Mouse (Mus musculus): ENCODE results near the gene Lin7a. TPM values are rescaled to one million over a fixed set of nuclear protein-coding genes. Genes with fewer than 3 reads are reported as not detected.

Gene Lin7a
- polyA plus RNA-seq, 1 experiment from 2014 or later, result 26.1 TPM

DNA sequence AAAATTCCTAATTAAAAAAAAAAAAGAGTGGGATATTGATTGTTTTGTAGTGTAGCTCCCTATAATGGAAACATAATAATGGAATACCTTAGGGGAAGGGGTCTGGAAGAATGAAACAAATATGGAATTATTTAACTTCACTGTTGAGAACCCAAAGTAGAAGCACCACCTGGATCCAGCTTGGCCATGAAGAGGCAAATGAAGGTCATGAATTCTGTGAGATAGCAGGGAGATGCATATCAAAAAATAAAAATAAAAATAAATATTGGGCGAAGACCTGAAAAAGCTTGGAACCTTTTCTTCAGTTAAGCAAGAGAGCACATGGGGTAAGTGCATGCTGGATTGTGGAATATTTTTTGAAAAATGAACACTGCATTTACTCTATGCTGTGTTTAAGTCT, 43.6 kb upstream of the Lin7a start:
- Histone ChIP-seq H3K36me3 (ENCODE audit: control insufficient read depth, insufficient read depth, low read length) (no peaks in the 10 kb centered on the region), H3K4me1 (ENCODE audit: control insufficient read depth, insufficient read depth, low read length) (no peaks in the 10 kb centered on the region), H3K27ac (ENCODE audit: low read depth, low read length) (no peak overlapping the region), H3K9ac (ENCODE audit: low read length) (no peak overlapping the region), H3K4me3 (ENCODE audit: low read depth, low read length) (no peak overlapping the region), H3K4me2 (ENCODE audit: low read depth) (no peak overlapping the region), H3K9me3 (ENCODE audit: control insufficient read depth, low read length) (no peaks in the 10 kb centered on the region), H3K27me3 (ENCODE audit: control insufficient read depth, insufficient read depth, low read length) (no peaks in the 10 kb centered on the region)
- DNase-seq (ENCODE audit: low spot score), result no peak
- 94% methylated on average over 1 of the region's 1 CpGs for WGBS
- no peak for ATAC-seq (ENCODE audit: insufficient read depth, low FRiP score, low TSS enrichment)

DNA sequence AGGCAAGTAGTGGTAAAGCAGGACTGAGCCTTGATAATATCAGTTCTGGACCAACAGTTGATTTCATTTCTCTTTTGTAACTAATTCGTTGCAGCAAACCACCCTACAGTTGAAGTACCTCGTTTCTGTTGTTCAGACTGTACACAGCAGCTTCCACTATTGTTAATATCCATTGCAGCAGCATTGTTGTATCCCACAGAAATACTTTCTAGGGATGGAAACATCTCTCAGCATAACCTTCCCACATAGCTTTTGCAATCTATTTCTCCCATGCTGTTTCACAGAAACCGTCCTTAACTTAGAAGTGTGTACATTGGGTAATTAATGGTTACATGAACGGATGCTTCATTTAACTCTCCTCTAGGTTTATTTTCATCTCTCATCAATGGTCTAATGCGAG, 42.7 kb upstream of the Lin7a start:
- Histone ChIP-seq H3K27ac (ENCODE audit: low read depth, low read length) (no peak overlapping the region), H3K36me3 (ENCODE audit: control insufficient read depth, insufficient read depth, low read length) (no peaks in the 10 kb centered on the region), H3K9me3 (ENCODE audit: control insufficient read depth, low read length) (no peaks in the 10 kb centered on the region), H3K4me3 (ENCODE audit: low read depth, low read length) (no peak overlapping the region), H3K4me2 (ENCODE audit: low read depth) (no peak overlapping the region), H3K27me3 (ENCODE audit: control insufficient read depth, insufficient read depth, low read length) (no peaks in the 10 kb centered on the region), H3K4me1 (ENCODE audit: control insufficient read depth, insufficient read depth, low read length) (no peaks in the 10 kb centered on the region), H3K9ac (ENCODE audit: low read length) (no peak overlapping the region)
- no peak for ATAC-seq (ENCODE audit: insufficient read depth, low FRiP score, low TSS enrichment)
- WGBS, result 85% methylated on average over 5 of the region's 5 CpGs
- no peak for DNase-seq (ENCODE audit: low spot score)

DNA sequence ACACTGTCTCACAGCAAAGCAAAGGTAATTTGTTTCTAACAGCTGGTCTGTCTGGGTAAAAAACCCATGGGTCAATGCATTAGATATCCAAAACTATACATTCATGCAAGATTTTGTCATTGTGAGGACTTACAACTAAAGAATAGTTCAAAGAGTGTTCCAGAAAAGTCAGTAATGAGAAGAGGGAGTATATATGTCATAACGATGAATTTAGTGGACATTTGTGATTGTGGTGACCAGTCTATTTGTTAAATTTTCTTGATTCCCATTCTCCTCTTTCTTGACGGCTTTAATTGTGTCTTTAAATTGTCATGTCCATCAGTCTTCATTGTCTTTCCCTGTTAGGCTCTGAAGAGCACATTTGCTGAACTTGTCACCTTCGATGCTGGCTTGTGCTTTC, 42.1 kb upstream of the Lin7a start:
- H3K4me3 ChIP-seq (ENCODE audit: low read depth, low read length), result no peak overlapping the region
- no peak overlapping the region for H3K27ac ChIP-seq (ENCODE audit: low read depth, low read length)
- H3K9me3 ChIP-seq (ENCODE audit: control insufficient read depth, low read length), result no peaks in the 10 kb centered on the region
- H3K4me1 ChIP-seq (ENCODE audit: control insufficient read depth, insufficient read depth, low read length), result no peaks in the 10 kb centered on the region
- 68% methylated on average over 3 of the region's 3 CpGs for WGBS
- no peak for DNase-seq (ENCODE audit: low spot score)
- no peak overlapping the region for H3K9ac ChIP-seq (ENCODE audit: low read length)
- no peaks in the 10 kb centered on the region for H3K27me3 ChIP-seq (ENCODE audit: control insufficient read depth, insufficient read depth, low read length)
- H3K4me2 ChIP-seq (ENCODE audit: low read depth), result no peak overlapping the region
- ATAC-seq (ENCODE audit: insufficient read depth, low FRiP score, low TSS enrichment), result no peak
- no peaks in the 10 kb centered on the region for H3K36me3 ChIP-seq (ENCODE audit: control insufficient read depth, insufficient read depth, low read length)

DNA sequence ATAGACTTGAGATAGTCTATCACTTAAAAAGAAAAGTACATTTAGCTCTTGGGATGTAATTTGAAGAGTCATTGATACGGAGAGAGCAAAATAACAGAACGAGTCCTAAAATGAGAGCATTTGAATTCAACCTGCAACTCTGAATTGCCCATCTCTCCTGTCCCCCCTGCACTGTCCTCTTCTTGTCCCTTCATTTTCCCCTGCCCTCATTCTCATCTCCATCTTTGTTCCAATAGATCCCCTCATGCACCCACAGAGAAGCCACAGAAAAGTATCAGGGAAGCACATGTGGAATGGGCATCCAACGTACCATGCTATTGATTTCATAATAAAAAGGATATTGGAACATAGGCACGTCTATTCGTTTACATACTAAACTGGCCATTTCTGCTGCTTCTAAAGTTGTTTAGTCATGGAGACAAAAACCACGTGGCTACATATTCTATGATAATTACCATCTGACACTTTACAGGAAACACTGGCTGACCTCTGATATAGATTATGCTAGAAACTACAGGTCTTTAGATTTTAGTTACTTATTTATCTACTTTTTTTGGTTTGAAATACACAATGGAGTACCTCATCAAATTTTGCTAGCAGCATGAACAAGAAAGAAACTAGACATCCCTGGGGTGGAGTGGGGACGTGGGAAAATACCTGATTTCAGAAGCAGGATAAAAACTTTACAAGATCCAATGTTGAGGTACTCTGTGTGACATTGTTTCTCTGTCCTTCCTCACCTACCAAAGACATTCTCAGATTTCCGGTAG, 41.2 kb upstream of the Lin7a start:
- Histone ChIP-seq H3K4me3 (ENCODE audit: low read depth, low read length) (no peak overlapping the region), H3K36me3 (ENCODE audit: control insufficient read depth, insufficient read depth, low read length) (no peaks in the 10 kb centered on the region), H3K9ac (ENCODE audit: low read length) (no peak overlapping the region), H3K27ac (ENCODE audit: low read depth, low read length) (no peak overlapping the region), H3K9me3 (ENCODE audit: control insufficient read depth, low read length) (no peaks in the 10 kb centered on the region), H3K4me1 (ENCODE audit: control insufficient read depth, insufficient read depth, low read length) (no peaks in the 10 kb centered on the region), H3K27me3 (ENCODE audit: control insufficient read depth, insufficient read depth, low read length) (no peaks in the 10 kb centered on the region), H3K4me2 (ENCODE audit: low read depth) (no peak overlapping the region)
- DNase-seq (ENCODE audit: low spot score) (no peak), ATAC-seq (ENCODE audit: insufficient read depth, low FRiP score, low TSS enrichment) (no peak)
- 86% methylated on average over 8 of the region's 8 CpGs for WGBS

DNA sequence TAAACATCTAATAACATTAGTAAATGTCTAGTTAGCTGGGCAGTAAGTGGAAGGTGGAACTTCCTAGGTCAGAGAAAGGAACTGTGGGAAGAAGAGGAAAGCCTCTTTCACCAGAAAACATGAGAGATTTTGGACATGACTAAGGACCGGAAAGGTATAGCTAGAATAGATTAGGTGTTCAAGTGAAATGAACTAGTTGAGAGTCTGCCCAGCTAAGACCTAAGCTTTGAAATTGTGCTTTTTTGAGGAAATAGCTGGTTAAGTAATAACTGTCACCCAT, 40.7 kb upstream of the Lin7a start:
- no peak for ATAC-seq (ENCODE audit: insufficient read depth, low FRiP score, low TSS enrichment)
- H3K9ac ChIP-seq (ENCODE audit: low read length), result no peak overlapping the region
- no peak for DNase-seq (ENCODE audit: low spot score)
- no peaks in the 10 kb centered on the region for H3K27me3 ChIP-seq (ENCODE audit: control insufficient read depth, insufficient read depth, low read length)
- no peak overlapping the region for H3K4me2 ChIP-seq (ENCODE audit: low read depth)
- H3K4me3 ChIP-seq (ENCODE audit: low read depth, low read length), result no peak overlapping the region
- H3K36me3 ChIP-seq (ENCODE audit: control insufficient read depth, insufficient read depth, low read length), result no peaks in the 10 kb centered on the region
- H3K27ac ChIP-seq (ENCODE audit: low read depth, low read length), result no peak overlapping the region
- 97% methylated on average over 1 of the region's 1 CpGs for WGBS
- H3K9me3 ChIP-seq (ENCODE audit: control insufficient read depth, low read length), result no peaks in the 10 kb centered on the region
- no peaks in the 10 kb centered on the region for H3K4me1 ChIP-seq (ENCODE audit: control insufficient read depth, insufficient read depth, low read length)

DNA sequence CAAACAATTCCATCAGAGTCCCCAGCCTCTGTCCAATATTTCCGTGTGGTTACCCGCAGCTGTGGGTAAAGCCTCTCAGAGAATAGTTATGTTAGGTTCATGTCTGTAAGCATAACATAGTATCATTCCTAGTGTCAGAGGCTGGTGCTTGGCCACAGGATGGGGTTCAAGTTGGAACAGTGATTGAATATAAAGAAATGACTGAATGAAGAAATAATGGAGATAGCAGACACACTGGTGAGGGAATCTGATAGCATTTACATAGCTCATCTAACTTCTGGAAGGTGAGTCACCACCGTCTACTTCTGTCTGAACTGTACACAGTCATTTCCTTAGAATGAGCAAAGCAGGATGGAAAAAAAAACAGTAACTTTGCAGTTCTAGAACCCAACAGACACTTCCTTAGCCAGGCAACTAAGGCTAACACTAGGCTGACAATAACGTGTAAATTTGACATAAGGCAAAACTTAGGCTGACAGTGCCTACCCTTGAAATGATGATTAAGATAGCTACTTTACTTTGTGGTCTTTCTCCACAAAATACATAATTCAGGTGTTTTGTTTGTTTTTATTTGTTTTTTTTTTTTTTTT, 40.0 kb upstream of the Lin7a start:
- ATAC-seq (ENCODE audit: insufficient read depth, low FRiP score, low TSS enrichment) (no peak), DNase-seq (ENCODE audit: low spot score) (no peak)
- Histone ChIP-seq H3K27ac (ENCODE audit: low read depth, low read length) (no peak overlapping the region), H3K4me1 (ENCODE audit: control insufficient read depth, insufficient read depth, low read length) (no peaks in the 10 kb centered on the region), H3K9ac (ENCODE audit: low read length) (no peak overlapping the region), H3K27me3 (ENCODE audit: control insufficient read depth, insufficient read depth, low read length) (no peaks in the 10 kb centered on the region), H3K9me3 (ENCODE audit: control insufficient read depth, low read length) (no peaks in the 10 kb centered on the region), H3K4me3 (ENCODE audit: low read depth, low read length) (no peak overlapping the region), H3K36me3 (ENCODE audit: control insufficient read depth, insufficient read depth, low read length) (no peaks in the 10 kb centered on the region), H3K4me2 (ENCODE audit: low read depth) (no peak overlapping the region)
- WGBS, result 89% methylated on average over 4 of the region's 4 CpGs

DNA sequence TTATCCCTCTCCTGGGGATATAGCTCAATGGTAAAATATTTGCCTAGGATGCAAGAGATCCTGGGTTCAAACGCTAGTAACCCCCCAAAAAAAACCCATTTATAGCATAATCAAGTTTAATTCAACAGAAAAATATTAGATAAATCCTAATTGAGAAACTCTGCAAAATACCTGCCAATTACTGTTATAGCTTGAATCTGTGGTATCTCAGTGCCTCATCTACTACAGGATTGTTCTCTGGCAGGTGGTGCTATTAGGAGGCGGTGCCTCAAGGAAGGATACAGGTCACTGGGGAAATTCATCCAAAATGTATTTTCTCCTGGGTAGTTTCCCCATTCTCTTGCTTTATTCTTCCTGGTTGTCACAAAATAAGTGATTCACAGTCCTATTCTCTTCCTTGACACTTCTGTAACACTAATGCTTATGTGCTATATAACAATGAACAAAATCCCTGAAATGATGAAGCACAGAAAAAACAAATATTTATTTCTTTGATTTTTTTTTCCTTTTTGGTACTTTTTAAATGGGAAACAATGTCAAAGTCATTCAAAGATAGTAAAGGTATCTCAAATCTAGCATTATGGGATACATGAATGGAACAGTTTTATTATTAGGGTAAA, 38.9 kb upstream of the Lin7a start:
- no peaks in the 10 kb centered on the region for H3K36me3 ChIP-seq (ENCODE audit: control insufficient read depth, insufficient read depth, low read length)
- ATAC-seq (ENCODE audit: insufficient read depth, low FRiP score, low TSS enrichment) (no peak), DNase-seq (ENCODE audit: low spot score) (no peak)
- no peak overlapping the region for H3K27ac ChIP-seq (ENCODE audit: low read depth, low read length)
- 91% methylated on average over 2 of the region's 2 CpGs for WGBS
- no peak overlapping the region for H3K4me2 ChIP-seq (ENCODE audit: low read depth)
- H3K4me3 ChIP-seq (ENCODE audit: low read depth, low read length), result no peak overlapping the region
- no peak overlapping the region for H3K9ac ChIP-seq (ENCODE audit: low read length)
- H3K27me3 ChIP-seq (ENCODE audit: control insufficient read depth, insufficient read depth, low read length), result no peaks in the 10 kb centered on the region
- H3K9me3 ChIP-seq (ENCODE audit: control insufficient read depth, low read length), result no peaks in the 10 kb centered on the region
- H3K4me1 ChIP-seq (ENCODE audit: control insufficient read depth, insufficient read depth, low read length), result no peaks in the 10 kb centered on the region

DNA sequence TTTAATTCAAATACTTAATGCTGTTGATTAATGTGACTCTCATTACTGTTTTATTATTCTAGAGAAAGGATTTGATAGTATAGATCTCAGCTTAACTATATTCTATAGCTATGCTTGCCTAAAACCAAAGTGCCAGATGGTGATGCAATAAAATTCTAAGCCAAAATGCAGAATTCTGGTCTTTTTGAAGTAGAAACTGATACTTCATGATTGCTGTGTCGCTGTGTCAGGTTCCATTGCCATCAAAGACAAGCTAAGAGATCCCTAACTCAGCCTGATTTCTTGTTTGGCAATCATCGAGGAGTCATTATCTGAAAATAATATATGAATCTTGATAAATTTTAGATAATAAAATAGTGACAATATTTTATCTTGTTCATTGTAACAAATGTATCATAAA, 38.3 kb upstream of the Lin7a start:
- H3K4me2 ChIP-seq (ENCODE audit: low read depth), result no peak overlapping the region
- 90% methylated on average over 2 of the region's 2 CpGs for WGBS
- no peak overlapping the region for H3K27ac ChIP-seq (ENCODE audit: low read depth, low read length)
- no peaks in the 10 kb centered on the region for H3K9me3 ChIP-seq (ENCODE audit: control insufficient read depth, low read length)
- no peak for ATAC-seq (ENCODE audit: insufficient read depth, low FRiP score, low TSS enrichment)
- no peaks in the 10 kb centered on the region for H3K27me3 ChIP-seq (ENCODE audit: control insufficient read depth, insufficient read depth, low read length)
- no peak for DNase-seq (ENCODE audit: low spot score)
- no peak overlapping the region for H3K9ac ChIP-seq (ENCODE audit: low read length)
- no peak overlapping the region for H3K4me3 ChIP-seq (ENCODE audit: low read depth, low read length)
- H3K36me3 ChIP-seq (ENCODE audit: control insufficient read depth, insufficient read depth, low read length), result no peaks in the 10 kb centered on the region
- H3K4me1 ChIP-seq (ENCODE audit: control insufficient read depth, insufficient read depth, low read length), result no peaks in the 10 kb centered on the region

DNA sequence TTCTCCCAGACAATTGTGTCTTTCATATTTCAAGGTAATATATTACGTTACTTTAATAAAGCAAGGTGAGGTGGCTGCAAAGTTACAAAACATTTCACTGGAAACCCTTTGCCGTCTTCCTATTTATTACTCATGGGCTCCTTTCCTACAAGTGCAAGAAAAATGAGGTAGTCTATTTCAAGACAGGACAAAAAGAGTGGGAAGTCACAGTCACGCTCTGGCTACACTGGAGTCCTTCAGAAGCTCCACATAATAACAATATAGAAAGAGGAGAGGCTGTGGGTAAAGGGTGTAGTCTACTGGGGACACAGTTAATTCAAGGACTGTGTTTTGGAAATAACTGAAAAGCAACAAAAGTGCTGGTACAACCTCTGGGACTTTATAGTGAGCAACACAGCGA, 37.7 kb upstream of the Lin7a start:
- Histone ChIP-seq H3K27ac (ENCODE audit: low read depth, low read length) (no peak overlapping the region), H3K27me3 (ENCODE audit: control insufficient read depth, insufficient read depth, low read length) (no peaks in the 10 kb centered on the region), H3K4me2 (ENCODE audit: low read depth) (no peak overlapping the region), H3K4me1 (ENCODE audit: control insufficient read depth, insufficient read depth, low read length) (no peaks in the 10 kb centered on the region), H3K36me3 (ENCODE audit: control insufficient read depth, insufficient read depth, low read length) (no peaks in the 10 kb centered on the region), H3K4me3 (ENCODE audit: low read depth, low read length) (no peak overlapping the region), H3K9ac (ENCODE audit: low read length) (no peak overlapping the region), H3K9me3 (ENCODE audit: control insufficient read depth, low read length) (no peaks in the 10 kb centered on the region)
- DNase-seq (ENCODE audit: low spot score) (no peak), ATAC-seq (ENCODE audit: insufficient read depth, low FRiP score, low TSS enrichment) (no peak)
- 84% methylated on average over 4 of the region's 4 CpGs for WGBS
